Mouse (Mus musculus): ENCODE data around the gene Mgl2.

- TF ChIP-seq CTCF (IDR thresholded peaks at IDR 0.05): no peak
- no peak for TF ChIP-seq EP300 (IDR thresholded peaks at IDR 0.05)
Observed at GRCm38 (mm10) chr11:70114562-70114961, 15.6 kb upstream of the Mgl2 start.
